Mouse (Mus musculus): ENCODE measurements around the gene Eif3b. TPM values are rescaled to one million over a fixed set of nuclear protein-coding genes. Genes with fewer than 3 reads are reported as not detected.

The Eif3b gene
- polyA plus RNA-seq, 1 experiment: not detected

DNA sequence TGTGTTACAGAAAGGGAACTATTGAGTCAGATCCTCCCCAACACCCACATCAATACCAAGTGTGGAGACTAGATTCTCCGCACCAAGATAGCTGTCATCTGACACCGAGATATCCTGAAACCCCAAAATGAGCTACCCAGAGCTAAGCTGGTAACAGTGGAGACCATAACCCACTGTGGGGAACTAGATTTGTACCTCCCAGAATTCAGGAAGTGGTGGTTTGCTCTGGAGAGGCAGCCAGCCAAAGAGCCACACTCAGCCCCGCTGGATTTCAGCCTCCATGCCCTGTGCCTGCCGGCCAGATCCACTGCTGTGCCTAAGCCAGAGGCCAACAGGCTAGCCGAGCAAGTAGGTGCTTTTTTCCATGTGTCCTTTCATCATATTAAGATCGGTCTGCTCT, 39.8 kb upstream of the Eif3b start:
- Histone ChIP-seq H3K27ac (ENCODE audit: insufficient read depth, low read depth, low read length) (no peak overlapping the region), H3K4me1 (ENCODE audit: control insufficient read depth, insufficient read depth, low read length) (no peaks in the 10 kb centered on the region), H3K4me3 (ENCODE audit: insufficient read depth, low read depth, low read length) (no peak overlapping the region)
- no peak for TF ChIP-seq CTCF (IDR thresholded peaks at IDR 0.05; ENCODE audit: insufficient read depth, low read depth, low read length)
- no peak for TF ChIP-seq POLR2A (IDR thresholded peaks at IDR 0.05; ENCODE audit: insufficient read depth, low read depth, low read length)
- 77% methylated on average over 6 of the region's 6 CpGs for WGBS

DNA sequence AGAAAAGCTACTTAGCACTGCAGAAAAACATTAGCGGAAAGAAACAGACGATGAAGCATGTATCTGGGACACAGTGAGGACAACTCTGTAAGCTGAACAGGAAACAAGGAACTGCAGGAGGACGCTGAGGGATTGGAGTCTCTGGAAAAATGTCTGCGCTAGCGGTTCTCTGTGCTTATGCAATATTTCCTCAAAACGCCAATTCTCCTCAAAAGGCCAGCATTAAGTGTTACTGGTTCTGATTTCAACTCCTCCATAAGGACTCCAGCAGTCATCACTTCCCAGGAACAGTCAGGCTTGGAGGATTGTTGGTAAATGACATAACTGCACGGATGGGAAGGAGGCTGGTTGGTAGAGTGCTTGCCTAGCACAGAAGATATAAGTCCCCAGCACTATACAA, 38.0 kb upstream of the Eif3b start:
- no peak overlapping the region for H3K27ac ChIP-seq (ENCODE audit: insufficient read depth, low read depth, low read length)
- H3K4me3 ChIP-seq (ENCODE audit: insufficient read depth, low read depth, low read length): no peak overlapping the region
- no peaks in the 10 kb centered on the region for H3K4me1 ChIP-seq (ENCODE audit: control insufficient read depth, insufficient read depth, low read length)
- 92% methylated on average over 7 of the region's 7 CpGs for WGBS
- TF ChIP-seq CTCF (IDR thresholded peaks at IDR 0.05; ENCODE audit: insufficient read depth, low read depth, low read length) (no peak), POLR2A (IDR thresholded peaks at IDR 0.05; ENCODE audit: insufficient read depth, low read depth, low read length) (no peak)

DNA sequence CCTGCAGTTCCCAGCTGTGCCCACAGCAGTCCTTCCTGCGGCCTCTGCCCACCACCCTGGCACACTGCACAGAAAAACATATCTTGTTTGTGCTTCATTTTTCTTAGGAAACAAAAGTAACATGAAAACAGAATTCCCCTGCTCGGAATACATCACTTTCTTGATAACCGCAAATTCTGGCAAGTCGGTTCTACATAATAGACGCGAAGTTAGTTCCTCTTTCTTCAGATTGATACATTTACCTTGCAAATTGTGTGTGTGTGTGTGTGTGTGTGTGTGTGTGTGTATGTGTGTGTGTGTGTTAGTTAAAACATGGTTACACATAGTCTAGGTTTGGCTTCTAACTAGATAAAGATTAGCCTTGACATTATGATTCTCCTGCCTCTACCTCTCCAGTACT, 36.4 kb upstream of the Eif3b start:
- WGBS: 96% methylated on average over 6 of the region's 6 CpGs
- TF ChIP-seq CTCF (IDR thresholded peaks at IDR 0.05; ENCODE audit: insufficient read depth, low read depth, low read length): no peak
- TF ChIP-seq POLR2A (IDR thresholded peaks at IDR 0.05; ENCODE audit: insufficient read depth, low read depth, low read length): no peak
- Histone ChIP-seq H3K4me1 (ENCODE audit: control insufficient read depth, insufficient read depth, low read length) (no peaks in the 10 kb centered on the region), H3K4me3 (ENCODE audit: insufficient read depth, low read depth, low read length) (no peak overlapping the region), H3K27ac (ENCODE audit: insufficient read depth, low read depth, low read length) (no peak overlapping the region)

DNA sequence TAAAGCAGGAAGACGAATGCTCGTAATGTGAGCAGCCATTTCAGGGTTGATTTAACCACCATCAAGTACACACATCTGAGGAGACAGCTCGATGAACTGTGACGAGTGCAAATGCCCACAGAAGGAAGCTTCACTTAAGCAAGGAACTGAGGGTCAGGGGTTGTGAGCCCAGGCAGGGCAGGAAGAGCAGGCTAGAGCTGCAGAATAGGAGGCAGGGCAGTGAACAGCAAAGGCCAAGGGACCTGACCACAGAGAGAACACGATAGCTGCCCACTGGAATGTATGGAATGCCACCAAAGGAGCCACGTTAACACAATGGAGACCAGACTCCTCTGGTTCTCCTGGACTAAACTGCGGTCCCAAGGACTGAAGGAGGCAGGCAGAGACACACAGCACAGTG, 35.6 kb upstream of the Eif3b start:
- 64% methylated on average over 7 of the region's 7 CpGs for WGBS
- TF ChIP-seq CTCF (IDR thresholded peaks at IDR 0.05; ENCODE audit: insufficient read depth, low read depth, low read length) (no peak), POLR2A (IDR thresholded peaks at IDR 0.05; ENCODE audit: insufficient read depth, low read depth, low read length) (no peak)
- Histone ChIP-seq H3K4me1 (ENCODE audit: control insufficient read depth, insufficient read depth, low read length) (peaks cover 4% of the 10 kb centered on the region), H3K27ac (ENCODE audit: insufficient read depth, low read depth, low read length) (no peak overlapping the region), H3K4me3 (ENCODE audit: insufficient read depth, low read depth, low read length) (no peak overlapping the region)

DNA sequence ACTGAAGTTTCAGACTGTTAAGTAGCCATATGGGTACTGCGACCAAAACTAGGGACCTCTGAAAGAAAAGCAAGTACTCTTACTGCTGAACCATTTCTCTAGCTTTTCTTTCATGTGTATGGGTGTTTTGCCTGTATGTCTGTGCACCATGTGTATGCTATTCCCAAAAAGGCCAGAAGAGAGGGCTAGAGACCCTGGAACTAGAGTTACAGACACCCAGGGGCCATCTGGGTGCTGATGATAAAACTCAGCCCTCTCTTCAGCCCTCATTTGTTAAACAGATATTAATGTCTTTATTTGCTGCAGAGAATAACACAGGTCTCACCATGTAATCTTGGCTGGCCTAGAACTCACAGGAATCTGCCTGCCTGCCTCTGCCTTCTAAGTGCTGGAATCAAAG, 34.7 kb upstream of the Eif3b start:
- TF ChIP-seq CTCF (IDR thresholded peaks at IDR 0.05; ENCODE audit: insufficient read depth, low read depth, low read length) (no peak), POLR2A (IDR thresholded peaks at IDR 0.05; ENCODE audit: insufficient read depth, low read depth, low read length) (no peak)
- Histone ChIP-seq H3K27ac (ENCODE audit: insufficient read depth, low read depth, low read length) (no peak overlapping the region), H3K4me3 (ENCODE audit: insufficient read depth, low read depth, low read length) (no peak overlapping the region), H3K4me1 (ENCODE audit: control insufficient read depth, insufficient read depth, low read length) (peaks cover 13% of the 10 kb centered on the region)
- WGBS: 93% methylated on average over 1 of the region's 1 CpGs

DNA sequence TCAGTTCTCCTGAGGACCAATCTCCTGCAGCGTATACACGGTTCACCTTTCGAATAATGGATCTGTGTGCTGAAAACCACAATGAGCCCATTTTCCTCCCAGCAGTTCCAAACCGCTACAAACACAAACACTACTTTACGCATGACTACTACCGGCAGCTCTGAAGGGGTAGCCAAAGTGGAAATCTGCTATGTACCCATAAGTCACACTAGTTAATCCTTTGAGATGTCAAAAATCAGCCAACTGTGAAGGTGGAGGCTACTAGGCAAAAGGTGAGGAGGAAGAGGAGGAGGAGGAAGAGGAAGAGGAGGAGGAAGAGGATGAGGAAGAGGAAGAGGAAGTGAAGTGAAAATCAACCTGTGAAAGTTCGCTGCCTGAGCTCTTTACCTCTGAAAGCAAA, 31.9 kb upstream of the Eif3b start:
- H3K4me1 ChIP-seq (ENCODE audit: control insufficient read depth, insufficient read depth, low read length): peaks cover 13% of the 10 kb centered on the region
- H3K4me3 ChIP-seq (ENCODE audit: insufficient read depth, low read depth, low read length): no peak overlapping the region
- 82% methylated on average over 7 of the region's 7 CpGs for WGBS
- TF ChIP-seq CTCF (IDR thresholded peaks at IDR 0.05; ENCODE audit: insufficient read depth, low read depth, low read length): no peak
- TF ChIP-seq POLR2A (IDR thresholded peaks at IDR 0.05; ENCODE audit: insufficient read depth, low read depth, low read length): no peak
- H3K27ac ChIP-seq (ENCODE audit: insufficient read depth, low read depth, low read length): no peak overlapping the region

DNA sequence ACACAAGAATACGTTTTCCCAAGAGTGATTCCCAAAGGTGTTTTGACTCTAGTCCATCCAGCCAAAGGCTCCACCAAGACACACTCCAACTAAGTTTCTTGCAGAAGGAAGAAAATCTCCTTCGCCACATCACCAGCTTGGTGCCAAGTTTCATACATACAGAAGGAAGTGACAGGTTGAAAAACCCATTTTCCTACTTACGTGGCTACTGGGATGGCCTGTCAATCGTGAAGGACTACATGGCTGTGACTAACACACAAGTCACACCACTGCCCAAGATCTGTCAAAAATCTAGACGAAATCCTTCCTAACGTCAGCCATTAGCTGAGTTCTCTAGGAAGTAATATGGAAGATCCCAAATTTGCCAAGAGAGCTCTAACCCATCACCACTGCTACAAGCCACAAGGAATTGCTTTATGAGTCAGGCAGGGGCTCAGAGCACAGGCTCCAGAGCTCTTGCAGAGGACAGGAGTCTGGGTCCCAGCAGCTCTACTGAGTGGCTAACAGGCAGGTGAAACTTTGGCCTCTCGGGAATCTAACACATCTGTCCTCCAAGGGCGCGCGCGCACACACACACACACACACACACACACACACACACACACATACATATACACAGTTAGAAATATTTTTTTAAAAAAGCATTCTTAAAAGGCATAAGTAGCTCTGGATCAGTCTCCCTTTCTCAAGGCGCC, 31.2 kb upstream of the Eif3b start:
- Histone ChIP-seq H3K4me3 (ENCODE audit: insufficient read depth, low read depth, low read length) (no peak overlapping the region), H3K27ac (ENCODE audit: insufficient read depth, low read depth, low read length) (no peak overlapping the region), H3K4me1 (ENCODE audit: control insufficient read depth, insufficient read depth, low read length) (peaks cover 13% of the 10 kb centered on the region)
- TF ChIP-seq CTCF (IDR thresholded peaks at IDR 0.05; ENCODE audit: insufficient read depth, low read depth, low read length): no peak
- no peak for TF ChIP-seq POLR2A (IDR thresholded peaks at IDR 0.05; ENCODE audit: insufficient read depth, low read depth, low read length)
- 76% methylated on average over 12 of the region's 12 CpGs for WGBS

DNA sequence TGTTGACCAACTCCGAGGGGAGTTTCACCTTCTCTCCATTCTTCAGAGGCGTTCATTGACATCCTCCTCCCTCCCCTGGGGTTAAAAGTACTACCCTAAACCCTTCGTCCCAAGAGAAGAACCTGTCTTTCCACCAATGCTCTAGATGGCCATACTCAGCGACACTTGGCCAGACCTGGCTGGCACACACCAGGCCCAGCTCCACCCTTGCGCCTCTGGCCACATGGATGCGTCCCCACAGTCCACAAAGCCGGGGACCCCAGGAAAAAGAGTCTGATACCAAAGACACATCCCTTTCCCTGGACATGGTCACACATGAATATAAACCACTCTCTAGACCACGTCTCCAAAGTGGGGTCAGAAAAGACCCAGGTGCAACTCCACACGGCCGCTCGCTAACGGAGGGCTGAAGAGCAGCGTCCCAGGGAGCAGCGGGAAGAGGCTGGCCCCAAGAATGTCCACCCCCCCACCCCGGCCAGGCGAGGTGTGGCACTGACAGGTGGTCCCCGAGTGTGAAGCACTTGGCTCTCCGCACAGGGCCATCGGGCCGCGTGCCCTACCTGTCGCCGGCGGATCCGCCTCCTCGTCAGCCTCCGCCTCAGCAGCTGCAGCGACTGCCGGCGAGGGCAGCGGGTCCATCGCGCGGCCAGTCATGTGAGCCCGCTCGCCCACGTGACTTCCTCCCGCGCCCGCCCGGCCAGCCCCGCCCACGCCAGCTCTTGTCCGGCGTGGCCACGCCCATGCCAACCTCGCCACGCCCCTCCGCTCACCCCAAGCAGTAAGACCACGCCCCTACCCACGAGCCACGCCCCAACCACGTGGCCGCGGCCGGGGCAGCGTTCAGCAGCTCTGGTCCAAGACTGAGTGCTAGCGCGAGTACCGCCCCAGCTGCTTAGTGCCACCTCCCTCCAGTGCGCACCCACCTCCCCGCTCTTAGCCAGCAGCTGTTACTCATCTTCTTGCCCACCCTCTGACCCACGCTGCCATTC, 30.2 kb upstream of the Eif3b start, which contains the start of gene Snx8:
Snx8 (minus strand) TSS at position 675 of the 989 bp plus-strand sequence.
- 2% methylated on average over 63 of the region's 63 CpGs for WGBS
- Histone ChIP-seq H3K4me1 (ENCODE audit: control insufficient read depth, insufficient read depth, low read length) (peaks cover 13% of the 10 kb centered on the region), H3K27ac (ENCODE audit: insufficient read depth, low read depth, low read length) (no peak within 1 kb of the TSS), H3K4me3 (ENCODE audit: insufficient read depth, low read depth, low read length) (peak within 1 kb of the TSS; percentile 69)
- TF ChIP-seq POLR2A (IDR thresholded peaks at IDR 0.05; ENCODE audit: insufficient read depth, low read depth, low read length): no peak
- no peak for TF ChIP-seq CTCF (IDR thresholded peaks at IDR 0.05; ENCODE audit: insufficient read depth, low read depth, low read length)

DNA sequence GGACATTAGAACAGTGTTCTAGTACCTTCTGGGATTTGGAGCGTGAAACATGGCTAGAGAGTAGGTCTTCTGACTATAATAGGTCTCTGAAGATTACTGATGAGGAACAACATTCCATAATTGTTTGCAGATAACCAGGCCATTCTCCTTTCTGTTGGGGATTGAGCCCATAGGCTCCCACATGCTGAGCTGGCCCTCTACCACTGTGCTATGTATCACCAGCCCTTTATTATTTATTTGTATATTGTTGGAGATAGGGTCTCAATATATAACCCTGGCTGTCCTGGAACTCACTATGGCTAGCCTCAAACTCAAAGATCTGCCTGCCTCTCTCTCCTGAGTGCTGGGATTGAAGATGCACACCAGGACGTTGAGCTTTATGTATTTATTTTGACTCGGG, 29.5 kb upstream of the Eif3b start:
- WGBS: 66% methylated on average over 3 of the region's 3 CpGs
- peak overlapping the region; percentile 69; the same call in 1 of the 2 replicates for H3K4me3 ChIP-seq (ENCODE audit: insufficient read depth, low read depth, low read length)
- no peak overlapping the region for H3K27ac ChIP-seq (ENCODE audit: insufficient read depth, low read depth, low read length)
- peaks cover 13% of the 10 kb centered on the region for H3K4me1 ChIP-seq (ENCODE audit: control insufficient read depth, insufficient read depth, low read length)
- TF ChIP-seq CTCF (IDR thresholded peaks at IDR 0.05; ENCODE audit: insufficient read depth, low read depth, low read length) (no peak), POLR2A (IDR thresholded peaks at IDR 0.05; ENCODE audit: insufficient read depth, low read depth, low read length) (no peak)
